Mouse (Mus musculus): ENCODE measurements around the gene Olfr282. TPM values are rescaled to one million over a fixed set of nuclear protein-coding genes. Genes with fewer than 3 reads are reported as not detected.

Olfr282 gene
- polyA plus RNA-seq, 1 experiment from 2014 or later = not detected

GRCm38 (mm10) chr15:98476281-98476680 lies 45.3 kb downstream of the Olfr282 start:
- WGBS = 86% methylated on average over 5 of the region's 5 CpGs
- no peak overlapping the region for H3K4me3 ChIP-seq

GRCm38 (mm10) chr15:98479568-98480102 lies 48.6 kb downstream of the Olfr282 start:
- no peak overlapping the region for H3K4me2 ChIP-seq
- 76% methylated on average over 7 of the region's 7 CpGs for WGBS
- no peak for ATAC-seq (ENCODE audit: low read depth)
- H3K4me3 ChIP-seq = no peak overlapping the region
- H3K36me3 ChIP-seq = no peaks in the 10 kb centered on the region
- no peaks in the 10 kb centered on the region for H3K27me3 ChIP-seq
- no peak overlapping the region for H3K27ac ChIP-seq (replicated peaks)
- no peak overlapping the region for H3K9ac ChIP-seq
- no peaks in the 10 kb centered on the region for H3K9me3 ChIP-seq
- no peaks in the 10 kb centered on the region for H3K4me1 ChIP-seq (replicated peaks)

More at GRCm38 (mm10) chr15:98476281-98476680, 45.3 kb downstream of the Olfr282 start:
- Histone ChIP-seq H3K36me3 (no peaks in the 10 kb centered on the region), H3K9me3 (no peaks in the 10 kb centered on the region), H3K4me1 (replicated peaks) (no peaks in the 10 kb centered on the region), H3K9ac (no peak overlapping the region), H3K27me3 (no peaks in the 10 kb centered on the region), H3K4me2 (no peak overlapping the region), H3K27ac (replicated peaks) (no peak overlapping the region)
- ATAC-seq (ENCODE audit: low read depth) = no peak

- Histone ChIP-seq H3K27ac (replicated peaks) (no peak within 1 kb of the TSS), H3K9me3 (no peaks in the 10 kb centered on the region), H3K9ac (no peak within 1 kb of the TSS), H3K4me1 (replicated peaks) (no peaks in the 10 kb centered on the region), H3K27me3 (no peaks in the 10 kb centered on the region), H3K4me2 (no peak within 1 kb of the TSS), H3K36me3 (no peaks in the 10 kb centered on the region), H3K4me3 (no peak within 1 kb of the TSS)
- no peak for ATAC-seq (ENCODE audit: low read depth)
- WGBS = 64% methylated on average over 3 of the region's 3 CpGs
Measured at GRCm38 (mm10) chr15:98482701-98483100, 51.7 kb downstream of the Olfr282 start, which contains the start of gene Lalba. Lalba (minus strand) TSS chr15:98482721.

- no peak for ATAC-seq (ENCODE audit: low read depth)
- WGBS = 72% methylated on average over 18 of the region's 18 CpGs
- Histone ChIP-seq H3K9me3 (no peaks in the 10 kb centered on the region), H3K36me3 (no peaks in the 10 kb centered on the region), H3K9ac (no peak overlapping the region), H3K4me1 (replicated peaks) (no peaks in the 10 kb centered on the region), H3K27me3 (no peaks in the 10 kb centered on the region), H3K4me2 (no peak overlapping the region), H3K4me3 (no peak overlapping the region), H3K27ac (replicated peaks) (no peak overlapping the region)
Measured at GRCm38 (mm10) chr15:98483907-98484886, 53.2 kb downstream of the Olfr282 start.

GRCm38 (mm10) chr15:98486433-98487021 lies 55.5 kb downstream of the Olfr282 start:
- ATAC-seq (ENCODE audit: low read depth) = no peak
- 95% methylated on average over 8 of the region's 8 CpGs for WGBS
- no peak overlapping the region for H3K4me3 ChIP-seq

More at GRCm38 (mm10) chr15:98486433-98487021, 55.5 kb downstream of the Olfr282 start:
- H3K9me3 ChIP-seq = no peaks in the 10 kb centered on the region
- no peak overlapping the region for H3K4me2 ChIP-seq
- no peaks in the 10 kb centered on the region for H3K36me3 ChIP-seq
- no peak overlapping the region for H3K9ac ChIP-seq
- H3K4me1 ChIP-seq (replicated peaks) = no peaks in the 10 kb centered on the region
- no peak overlapping the region for H3K27ac ChIP-seq (replicated peaks)
- H3K27me3 ChIP-seq = no peaks in the 10 kb centered on the region

Other genes starting within 250 kb of the Olfr282 start
- gene Olfr288, start 235.7 kb upstream of the Olfr282 start, polyA plus RNA-seq (2015; fragmentation: Nextera tagmentation; extraction: Ambion mirVana) = not detected in 2 replicates
- not detected in 2 replicates for gene Gm44579, start 210.2 kb upstream of the Olfr282 start, polyA plus RNA-seq (2015; fragmentation: Nextera tagmentation; extraction: Ambion mirVana)
- 0.20 TPM in 1 of 2 replicates, not detected in the other for gene Olfr287, start 210.2 kb upstream of the Olfr282 start, polyA plus RNA-seq (2015; fragmentation: Nextera tagmentation; extraction: Ambion mirVana)
- not detected in 2 replicates for gene Olfr286, start 196.8 kb upstream of the Olfr282 start, polyA plus RNA-seq (2015; fragmentation: Nextera tagmentation; extraction: Ambion mirVana)
- not detected in 2 replicates for gene H1fnt, start 173.9 kb upstream of the Olfr282 start, polyA plus RNA-seq (2015; fragmentation: Nextera tagmentation; extraction: Ambion mirVana)
- gene Zfp641, start 135.1 kb upstream of the Olfr282 start, polyA plus RNA-seq (2015; fragmentation: Nextera tagmentation; extraction: Ambion mirVana) = 5.5 and 6.5 TPM in 2 replicates
- gene Olfr285, start 113.9 kb upstream of the Olfr282 start, polyA plus RNA-seq (2015; fragmentation: Nextera tagmentation; extraction: Ambion mirVana) = not detected in 2 replicates
- gene Olfr284, start 90.2 kb upstream of the Olfr282 start, polyA plus RNA-seq (2015; fragmentation: Nextera tagmentation; extraction: Ambion mirVana) = not detected in 2 replicates
- not detected in 2 replicates for gene Olfr283, start 50.3 kb upstream of the Olfr282 start, polyA plus RNA-seq (2015; fragmentation: Nextera tagmentation; extraction: Ambion mirVana)
- gene Olfr281, start 21.4 kb downstream of the Olfr282 start, polyA plus RNA-seq (2015; fragmentation: Nextera tagmentation; extraction: Ambion mirVana) = not detected in 2 replicates
- gene OR5BS1P, start 38.7 kb downstream of the Olfr282 start, polyA plus RNA-seq (2015; fragmentation: Nextera tagmentation; extraction: Ambion mirVana) = not detected in 2 replicates
- gene Lalba, start 51.5 kb downstream of the Olfr282 start, polyA plus RNA-seq (2015; fragmentation: Nextera tagmentation; extraction: Ambion mirVana) = not detected in 2 replicates
- gene Olfr279, start 61.2 kb downstream of the Olfr282 start, polyA plus RNA-seq (2015; fragmentation: Nextera tagmentation; extraction: Ambion mirVana) = not detected in 2 replicates
- 132 and 147 TPM in 2 replicates for gene Kansl2, start 103.0 kb downstream of the Olfr282 start, polyA plus RNA-seq (2015; fragmentation: Nextera tagmentation; extraction: Ambion mirVana)
- 68.7 and 76.3 TPM in 2 replicates for gene Ccnt1, start 139.7 kb downstream of the Olfr282 start, polyA plus RNA-seq (2015; fragmentation: Nextera tagmentation; extraction: Ambion mirVana)
- not detected in 2 replicates for gene 4930415O20Rik, start 139.8 kb downstream of the Olfr282 start, polyA plus RNA-seq (2015; fragmentation: Nextera tagmentation; extraction: Ambion mirVana)
- 10.4 and 10.7 TPM in 2 replicates for gene Adcy6, start 178.9 kb downstream of the Olfr282 start, polyA plus RNA-seq (2015; fragmentation: Nextera tagmentation; extraction: Ambion mirVana)
- gene Cacnb3, start 199.6 kb downstream of the Olfr282 start, polyA plus RNA-seq (2015; fragmentation: Nextera tagmentation; extraction: Ambion mirVana) = 124 and 137 TPM in 2 replicates
- gene Ddx23, start 231.7 kb downstream of the Olfr282 start, polyA plus RNA-seq (2015; fragmentation: Nextera tagmentation; extraction: Ambion mirVana) = 20.5 and 21.7 TPM in 2 replicates
- 6.2 and 7.4 TPM in 2 replicates for gene Rnd1, start 246.2 kb downstream of the Olfr282 start, polyA plus RNA-seq (2015; fragmentation: Nextera tagmentation; extraction: Ambion mirVana)

All from neural tube, embryonic 13.5 days (tissue).